Mouse (Mus musculus) G1E (cell line): ENCODE measurements at regions not wholly inside any gene's neighbourhood (a gene's known extent, or its start where the extent isn't known, plus 50 kb on each side); places are given as distances from the start of the nearest gene placed in this dataset.

ENCODE experiments used
- CTCF ChIP-seq: IDR thresholded peaks from 2 replicates; pipeline ENCODE4 v1.5.1; 2012; ENCODE audit warnings: low read depth, low read length, inconsistent platforms, mixed read lengths
- GATA2 ChIP-seq: IDR thresholded peaks from 2 replicates; pipeline ENCODE4 v1.6.1; 2012; ENCODE audit warnings: low read depth, low read length, inconsistent platforms, borderline replicate concordance
- POLR2AphosphoS5 ChIP-seq: IDR thresholded peaks from 2 replicates; pipeline ENCODE4 v1.6.1; 2012; ENCODE audit warnings: low read depth, low read length, inconsistent platforms; ENCODE audit not compliant: insufficient replicate concordance

DNA sequence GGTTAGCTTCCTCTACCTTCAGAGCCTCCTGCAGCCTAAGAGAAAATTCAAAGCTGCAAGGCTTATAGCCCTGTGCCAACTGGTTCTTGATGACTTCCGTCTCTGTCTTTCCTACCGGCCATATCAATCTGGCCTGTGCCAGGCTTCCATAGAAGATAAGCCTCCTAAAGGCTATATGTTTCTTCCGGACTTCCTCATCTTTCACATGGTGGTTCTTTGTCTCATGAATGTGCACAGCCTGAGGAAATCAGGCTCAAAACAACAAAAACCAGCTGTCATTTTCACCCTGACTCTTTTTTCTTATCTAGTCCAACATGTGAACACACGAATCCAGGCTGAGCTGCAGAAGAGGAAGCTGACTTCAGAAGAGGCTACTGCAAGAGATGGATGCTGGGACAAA, 4748.1 kb downstream of the 9330182O14Rik start:
- no peak for TF ChIP-seq POLR2AphosphoS5
- no peak for TF ChIP-seq CTCF
- TF ChIP-seq GATA2 = no peak
